Mouse (Mus musculus): ENCODE data around the gene Olfr1289. TPM values are rescaled to one million over a fixed set of nuclear protein-coding genes. Genes with fewer than 3 reads are reported as not detected.

Olfr1289 gene
- not detected in 2 replicates for polyA plus RNA-seq (2016; fragmentation: Nextera tagmentation; extraction: Ambion mirVana)

DNA sequence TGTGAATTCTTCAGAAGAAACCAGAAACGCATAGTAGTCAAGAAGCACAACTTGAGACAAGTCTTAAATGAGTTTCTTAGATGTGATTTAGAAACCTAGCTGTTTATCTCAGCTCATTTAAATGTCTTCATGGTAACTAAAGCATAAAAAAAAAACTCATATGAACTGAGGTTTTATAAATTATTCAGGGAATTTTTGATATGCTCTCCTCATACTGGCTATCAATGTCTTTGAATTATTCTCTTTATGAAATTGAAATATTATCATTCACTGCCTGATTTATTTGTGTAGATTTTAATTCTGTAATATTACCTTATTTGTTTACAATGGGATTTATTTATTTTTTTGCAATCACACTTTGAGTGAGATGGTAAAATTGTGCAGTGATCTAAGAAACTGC is at the start of gene Olfr1289:
TSS of gene Olfr1289 (plus strand) at position 301 of the 400 bp plus-strand sequence.
- ATAC-seq (ENCODE audit: low FRiP score) = no peak

DNA sequence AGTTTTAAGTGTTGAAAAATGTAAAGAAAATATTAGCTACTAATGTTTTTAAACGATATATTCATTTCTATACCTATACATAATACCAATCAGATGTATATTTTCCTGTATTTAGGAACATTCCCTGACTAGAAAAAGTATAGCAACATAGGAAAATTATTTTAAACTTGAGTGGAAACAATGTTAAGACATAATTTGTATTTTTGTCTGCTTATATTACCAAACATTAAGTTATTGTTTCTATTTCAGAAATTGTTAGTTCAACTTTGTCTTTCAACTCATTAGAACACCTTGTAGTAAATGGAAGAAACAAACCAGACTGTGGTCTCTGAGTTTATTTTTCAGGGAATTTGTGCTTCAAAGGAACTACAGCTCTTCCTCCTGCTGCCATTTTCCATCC is 31.8 kb upstream of the Olfr1289 start, which contains the start of gene Olfr1287:
TSS of gene Olfr1287 (plus strand) at position 301 of the 400 bp plus-strand sequence.
- Histone ChIP-seq H3K27ac (no peak within 1 kb of the TSS), H3K9ac (no peak within 1 kb of the TSS), H3K9me3 (no peaks in the 10 kb centered on the region), H3K27me3 (no peaks in the 10 kb centered on the region), H3K4me2 (no peak within 1 kb of the TSS), H3K4me1 (no peaks in the 10 kb centered on the region), H3K36me3 (replicated peaks) (no peaks in the 10 kb centered on the region), H3K4me3 (replicated peaks) (no peak within 1 kb of the TSS)
- ATAC-seq (ENCODE audit: low FRiP score) = no peak
- WGBS = 69% methylated on average over 1 of the region's 1 CpGs

More for the DNA sequence above, at the start of gene Olfr1289:
- H3K27me3 ChIP-seq = no peaks in the 10 kb centered on the region
- no peaks in the 10 kb centered on the region for H3K9me3 ChIP-seq
- no peak within 1 kb of the TSS for H3K9ac ChIP-seq
- H3K36me3 ChIP-seq (replicated peaks) = no peaks in the 10 kb centered on the region
- H3K27ac ChIP-seq = no peak within 1 kb of the TSS
- H3K4me1 ChIP-seq = no peaks in the 10 kb centered on the region
- 86% methylated on average over 1 of the region's 1 CpGs for WGBS
- no peak within 1 kb of the TSS for H3K4me2 ChIP-seq
- H3K4me3 ChIP-seq (replicated peaks) = no peak within 1 kb of the TSS

DNA sequence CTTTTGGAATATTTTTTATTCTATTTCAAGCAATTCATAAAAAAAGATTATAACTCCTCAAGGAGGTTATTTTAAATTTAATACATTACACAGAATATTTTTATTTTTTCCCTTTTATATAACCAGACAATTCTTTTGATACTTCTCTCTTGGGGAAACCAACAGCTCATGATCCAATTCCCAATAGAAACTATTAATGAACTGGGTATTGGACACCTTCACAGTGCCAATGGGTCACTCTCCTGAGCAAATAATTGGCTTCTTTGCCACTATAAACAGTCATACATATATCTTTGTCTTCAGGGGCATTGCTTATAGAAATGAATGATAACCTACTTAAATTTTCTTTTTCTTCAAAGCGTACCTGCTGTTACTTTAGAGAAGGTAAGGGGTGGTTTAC is 6.8 kb upstream of the Olfr1289 start, which contains the start of gene Olfr1288:
TSS of gene Olfr1288 (plus strand) at position 301 of the 400 bp plus-strand sequence.
- no peak within 1 kb of the TSS for H3K27ac ChIP-seq
- no peak within 1 kb of the TSS for H3K4me2 ChIP-seq
- no peak for ATAC-seq (ENCODE audit: low FRiP score)
- no peaks in the 10 kb centered on the region for H3K36me3 ChIP-seq (replicated peaks)
- WGBS = 84% methylated on average over 1 of the region's 1 CpGs
- H3K4me1 ChIP-seq = no peaks in the 10 kb centered on the region
- H3K4me3 ChIP-seq (replicated peaks) = no peak within 1 kb of the TSS
- H3K9me3 ChIP-seq = no peaks in the 10 kb centered on the region
- no peak within 1 kb of the TSS for H3K9ac ChIP-seq
- H3K27me3 ChIP-seq = no peaks in the 10 kb centered on the region

DNA sequence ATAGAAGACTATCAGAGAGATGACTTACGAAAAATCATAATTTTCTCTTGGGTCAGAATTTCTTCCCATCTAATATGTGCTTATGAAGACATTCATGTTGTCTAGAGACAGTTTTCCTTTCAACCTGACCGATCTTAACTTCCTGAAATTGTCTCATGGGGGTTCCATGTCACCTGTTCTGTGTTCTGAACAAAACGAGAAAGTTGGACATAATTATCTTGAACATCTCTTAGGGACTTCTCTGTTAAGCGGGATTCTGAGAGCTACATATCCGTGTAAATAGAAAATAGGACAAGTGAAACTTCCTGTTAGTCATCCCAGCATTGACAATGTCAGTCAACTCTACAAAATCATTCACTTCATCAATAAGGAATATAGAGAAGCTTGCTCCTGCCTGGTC is 13.1 kb downstream of the Olfr1289 start, which contains the start of gene Olfr1290:
TSS of gene Olfr1290 (minus strand) at position 101 of the 400 bp plus-strand sequence.
- no peak within 1 kb of the TSS for H3K9ac ChIP-seq
- H3K4me3 ChIP-seq (replicated peaks) = no peak within 1 kb of the TSS
- ATAC-seq (ENCODE audit: low FRiP score) = no peak
- H3K27me3 ChIP-seq = no peaks in the 10 kb centered on the region
- no peak within 1 kb of the TSS for H3K27ac ChIP-seq
- H3K4me1 ChIP-seq = no peaks in the 10 kb centered on the region
- WGBS = 81% methylated on average over 5 of the region's 5 CpGs
- no peaks in the 10 kb centered on the region for H3K9me3 ChIP-seq
- no peak within 1 kb of the TSS for H3K4me2 ChIP-seq
- H3K36me3 ChIP-seq (replicated peaks) = no peaks in the 10 kb centered on the region

DNA sequence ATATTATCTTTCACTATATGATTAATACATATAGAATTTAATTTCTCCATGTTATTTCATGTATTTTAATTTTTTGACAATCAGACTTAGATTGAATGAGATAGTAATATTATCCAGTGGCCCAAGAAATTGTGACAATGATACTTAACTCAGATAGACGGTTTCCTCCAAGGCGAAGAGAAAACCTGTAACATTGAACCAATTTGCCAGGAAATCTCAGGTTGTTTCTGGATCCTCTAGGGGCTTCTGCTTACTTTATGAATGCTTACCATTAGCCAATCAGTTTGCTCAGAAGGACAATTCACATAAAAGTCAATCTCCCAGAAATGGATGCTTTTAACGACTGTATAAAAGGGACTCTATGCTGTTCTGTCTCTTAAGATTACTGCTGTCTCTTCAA is 16.3 kb downstream of the Olfr1289 start, which contains the start of gene Olfr1291-ps1:
TSS of gene Olfr1291-ps1 (plus strand) at position 301 of the 400 bp plus-strand sequence.
- H3K27me3 ChIP-seq = no peaks in the 10 kb centered on the region
- no peak for ATAC-seq (ENCODE audit: low FRiP score)
- H3K36me3 ChIP-seq (replicated peaks) = no peaks in the 10 kb centered on the region
- H3K27ac ChIP-seq = no peak within 1 kb of the TSS
- 91% methylated on average over 3 of the region's 3 CpGs for WGBS
- no peaks in the 10 kb centered on the region for H3K9me3 ChIP-seq
- no peaks in the 10 kb centered on the region for H3K4me1 ChIP-seq
- H3K4me3 ChIP-seq (replicated peaks) = no peak within 1 kb of the TSS
- H3K4me2 ChIP-seq = no peak within 1 kb of the TSS
- no peak within 1 kb of the TSS for H3K9ac ChIP-seq

DNA sequence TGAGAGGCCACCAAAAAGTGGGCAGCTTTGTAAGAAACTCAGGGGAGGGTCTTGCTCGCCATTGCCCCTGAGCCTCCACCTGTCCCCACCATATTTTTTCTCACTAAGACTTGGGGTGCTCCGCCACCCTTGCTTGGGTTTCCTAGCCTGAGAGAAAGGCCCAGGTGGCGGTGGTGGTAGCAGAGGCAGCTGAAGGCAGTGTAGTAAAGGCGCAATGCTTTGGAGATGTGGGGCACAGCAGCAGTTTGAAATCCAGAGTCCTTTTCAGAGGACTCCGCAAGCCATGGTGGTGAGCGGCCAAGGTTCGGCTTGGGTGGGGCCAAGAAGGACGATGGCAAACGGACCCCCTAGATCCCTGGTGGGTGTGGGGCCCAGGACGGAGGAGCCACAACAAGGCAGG is 36.8 kb downstream of the Olfr1289 start:
- H3K27me3 ChIP-seq = no peaks in the 10 kb centered on the region
- H3K9me3 ChIP-seq = 0 out of 2 replicates have a peak, but pooled peaks cover 6% of the 10 kb centered on the region
- no peak overlapping the region for H3K9ac ChIP-seq
- no peak overlapping the region for H3K4me2 ChIP-seq
- no peak overlapping the region for H3K4me3 ChIP-seq (replicated peaks)
- no peak for ATAC-seq (ENCODE audit: low FRiP score)
- 93% methylated on average over 10 of the region's 10 CpGs for WGBS
- no peaks in the 10 kb centered on the region for H3K4me1 ChIP-seq
- H3K27ac ChIP-seq = no peak overlapping the region
- no peaks in the 10 kb centered on the region for H3K36me3 ChIP-seq (replicated peaks)

DNA sequence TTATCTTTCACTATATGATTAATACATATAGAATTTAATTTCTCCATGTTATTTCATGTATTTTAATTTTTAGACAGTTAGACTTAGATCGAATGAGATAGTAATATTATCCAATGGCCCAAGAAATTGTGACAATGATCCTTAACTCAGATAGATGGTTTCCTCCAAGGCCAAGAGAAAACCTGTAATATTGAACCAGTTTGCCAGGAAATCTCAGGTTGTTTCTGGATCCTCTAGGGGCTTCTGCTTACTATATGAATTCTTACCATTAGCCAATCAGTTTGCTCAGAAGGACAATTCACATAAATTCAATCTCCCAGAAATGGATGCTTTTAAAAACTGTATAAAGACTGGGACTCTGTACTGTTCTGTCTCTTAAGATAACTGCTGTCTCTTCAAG is 44.3 kb downstream of the Olfr1289 start, which contains the start of gene Olfr1293-ps:
TSS of gene Olfr1293-ps (plus strand) at position 301 of the 400 bp plus-strand sequence.
- ATAC-seq (ENCODE audit: low FRiP score) = no peak
- Histone ChIP-seq H3K27me3 (no peaks in the 10 kb centered on the region), H3K27ac (no peak within 1 kb of the TSS), H3K4me1 (no peaks in the 10 kb centered on the region), H3K36me3 (replicated peaks) (no peaks in the 10 kb centered on the region), H3K4me3 (replicated peaks) (no peak within 1 kb of the TSS), H3K9me3 (0 out of 2 replicates have a peak, but pooled peaks cover 2% of the 10 kb centered on the region), H3K4me2 (no peak within 1 kb of the TSS), H3K9ac (no peak within 1 kb of the TSS)
- WGBS = 93% methylated on average over 1 of the region's 1 CpGs

Other genes with a start within 250 kb of the Olfr1289 start
- gene Olfr1275, start 245.5 kb upstream of the Olfr1289 start, polyA plus RNA-seq (2016; fragmentation: Nextera tagmentation; extraction: Ambion mirVana) = not detected in 2 replicates
- not detected in 2 replicates for gene Olfr1276, start 226.3 kb upstream of the Olfr1289 start, polyA plus RNA-seq (2016; fragmentation: Nextera tagmentation; extraction: Ambion mirVana)
- gene Olfr1277, start 206.7 kb upstream of the Olfr1289 start, polyA plus RNA-seq (2016; fragmentation: Nextera tagmentation; extraction: Ambion mirVana) = not detected in 2 replicates
- gene Olfr1278, start 190.7 kb upstream of the Olfr1289 start, polyA plus RNA-seq (2016; fragmentation: Nextera tagmentation; extraction: Ambion mirVana) = not detected in 2 replicates
- gene Olfr1279, start 180.2 kb upstream of the Olfr1289 start, polyA plus RNA-seq (2016; fragmentation: Nextera tagmentation; extraction: Ambion mirVana) = not detected in 2 replicates
- not detected in 2 replicates for gene Olfr1280, start 166.8 kb upstream of the Olfr1289 start, polyA plus RNA-seq (2016; fragmentation: Nextera tagmentation; extraction: Ambion mirVana)
- not detected in 2 replicates for gene Olfr1281, start 154.3 kb upstream of the Olfr1289 start, polyA plus RNA-seq (2016; fragmentation: Nextera tagmentation; extraction: Ambion mirVana)
- gene Olfr1282, start 144.7 kb upstream of the Olfr1289 start, polyA plus RNA-seq (2016; fragmentation: Nextera tagmentation; extraction: Ambion mirVana) = not detected in 2 replicates
- not detected in 2 replicates for gene Olfr1283, start 114.0 kb upstream of the Olfr1289 start, polyA plus RNA-seq (2016; fragmentation: Nextera tagmentation; extraction: Ambion mirVana)
- not detected in 2 replicates for gene Olfr1284, start 105.3 kb upstream of the Olfr1289 start, polyA plus RNA-seq (2016; fragmentation: Nextera tagmentation; extraction: Ambion mirVana)
- not detected in 2 replicates for gene Olfr1286, start 57.7 kb upstream of the Olfr1289 start, polyA plus RNA-seq (2016; fragmentation: Nextera tagmentation; extraction: Ambion mirVana)
- gene Olfr1287, start 31.7 kb upstream of the Olfr1289 start, polyA plus RNA-seq (2016; fragmentation: Nextera tagmentation; extraction: Ambion mirVana) = not detected in 2 replicates
- not detected in 2 replicates for gene Olfr1288, start 6.7 kb upstream of the Olfr1289 start, polyA plus RNA-seq (2016; fragmentation: Nextera tagmentation; extraction: Ambion mirVana)
- gene Olfr1290, start 13.0 kb downstream of the Olfr1289 start, polyA plus RNA-seq (2016; fragmentation: Nextera tagmentation; extraction: Ambion mirVana) = not detected in 2 replicates
- not detected in 2 replicates for gene Olfr1291-ps1, start 16.4 kb downstream of the Olfr1289 start, polyA plus RNA-seq (2016; fragmentation: Nextera tagmentation; extraction: Ambion mirVana)
- not detected in 2 replicates for gene Olfr1293-ps, start 44.4 kb downstream of the Olfr1289 start, polyA plus RNA-seq (2016; fragmentation: Nextera tagmentation; extraction: Ambion mirVana)
- gene Olfr1294, start 59.5 kb downstream of the Olfr1289 start, polyA plus RNA-seq (2016; fragmentation: Nextera tagmentation; extraction: Ambion mirVana) = not detected in 2 replicates
- not detected in 2 replicates for gene Olfr1295, start 88.9 kb downstream of the Olfr1289 start, polyA plus RNA-seq (2016; fragmentation: Nextera tagmentation; extraction: Ambion mirVana)
- not detected in 2 replicates for gene Olfr1297, start 145.7 kb downstream of the Olfr1289 start, polyA plus RNA-seq (2016; fragmentation: Nextera tagmentation; extraction: Ambion mirVana)
- not detected in 2 replicates for gene Olfr1298, start 168.4 kb downstream of the Olfr1289 start, polyA plus RNA-seq (2016; fragmentation: Nextera tagmentation; extraction: Ambion mirVana)
- gene Olfr1299, start 180.6 kb downstream of the Olfr1289 start, polyA plus RNA-seq (2016; fragmentation: Nextera tagmentation; extraction: Ambion mirVana) = not detected in 2 replicates

Data from forebrain, embryonic 12.5 days (tissue).